Mouse (Mus musculus) myocyte (in vitro differentiated cells): ENCODE measurements around the gene Tada3. TPM values are rescaled to one million over a fixed set of nuclear protein-coding genes. Genes with fewer than 3 reads are reported as not detected.

ENCODE experiments used
- H3K27me3 ChIP-seq: one replicate; pipeline ENCODE4 v1.6.1; 2011; ENCODE audit not compliant: control insufficient read depth, insufficient read depth, insufficient read length
- H3K36me3 ChIP-seq: one replicate; pipeline ENCODE4 v1.6.1; 2011; ENCODE audit not compliant: control insufficient read depth, insufficient read depth
- H3K4me2 ChIP-seq: one replicate; pipeline ENCODE4 v1.6.1; 2011; ENCODE audit warnings: low read depth, control low read depth
- H3K4me3 ChIP-seq: one replicate; pipeline ENCODE4 v1.5.1; 2011; ENCODE audit warnings: mild to moderate bottlenecking, control low read depth, moderate library complexity
- H3K79me2 ChIP-seq: one replicate; pipeline ENCODE4 v1.6.1; 2011; ENCODE audit not compliant: control insufficient read depth, insufficient read depth
- H3ac ChIP-seq: one replicate; pipeline ENCODE4 v1.6.1; 2011; ENCODE audit not compliant: control insufficient read depth, insufficient read length
- CEBPB ChIP-seq: IDR thresholded peaks from 2 replicates; pipeline ENCODE4 v1.6.1; 2011; ENCODE audit warnings: mild to moderate bottlenecking, moderate library complexity; ENCODE audit not compliant: poor library complexity, insufficient read depth, severe bottlenecking
- E2F4 ChIP-seq: IDR thresholded peaks from one replicate; pipeline ENCODE4 v1.6.1; 2011; ENCODE audit warnings: mild to moderate bottlenecking, control low read depth, moderate library complexity; ENCODE audit not compliant: insufficient read depth
- MAX ChIP-seq: IDR thresholded peaks from one replicate; pipeline ENCODE4 v1.6.1; 2011; ENCODE audit warnings: low read depth, mild to moderate bottlenecking, control low read depth
- MYOD1 ChIP-seq, 3 experiments: IDR thresholded peaks; one replicate each; pipeline ENCODE4 v1.6.1; 2011; ENCODE audit warnings: control low read depth in 2 of 3, low read depth in 2 of 3, mild to moderate bottlenecking in 2 of 3, moderate library complexity in 1 of 3; ENCODE audit not compliant: insufficient read length in 2 of 3, control insufficient read depth in 1 of 3
- MYOG ChIP-seq, 3 experiments: IDR thresholded peaks; one replicate each; pipeline ENCODE4 v1.6.1; 2011; ENCODE audit warnings: control low read depth in 2 of 3, low read depth in 2 of 3, mild to moderate bottlenecking in 2 of 3; ENCODE audit not compliant: insufficient read length in 2 of 3, control insufficient read depth in 1 of 3, insufficient read depth in 1 of 3
- POLR2A ChIP-seq: IDR thresholded peaks from one replicate; pipeline ENCODE4 v1.6.1; 2011; ENCODE audit warnings: low read depth, mild to moderate bottlenecking, control low read depth, moderate library complexity; ENCODE audit not compliant: insufficient read length
- POLR2AphosphoS2 ChIP-seq: IDR thresholded peaks from one replicate; pipeline ENCODE4 v1.6.1; 2011; ENCODE audit warnings: low read depth, control low read depth; ENCODE audit not compliant: insufficient read length
- REST ChIP-seq: IDR thresholded peaks from one replicate; pipeline ENCODE4 v1.6.1; 2011; ENCODE audit warnings: mild to moderate bottlenecking, control low read depth, moderate library complexity; ENCODE audit not compliant: insufficient read depth, insufficient read length
- SRF ChIP-seq: IDR thresholded peaks from one replicate; pipeline ENCODE4 v1.6.1; 2011; ENCODE audit warnings: low read depth; ENCODE audit not compliant: control insufficient read depth, insufficient read length
- TCF12 ChIP-seq: IDR thresholded peaks from one replicate; pipeline ENCODE4 v1.6.1; 2011; ENCODE audit warnings: mild to moderate bottlenecking, control low read depth; ENCODE audit not compliant: poor library complexity, insufficient read depth, severe bottlenecking
- TCF3 ChIP-seq: IDR thresholded peaks from one replicate; pipeline ENCODE4 v1.6.1; 2011; ENCODE audit warnings: low read depth, control low read depth; ENCODE audit not compliant: insufficient read length
- USF1 ChIP-seq: IDR thresholded peaks from one replicate; pipeline ENCODE4 v1.6.1; 2011; ENCODE audit warnings: low read depth, mild to moderate bottlenecking, control low read depth, moderate library complexity
- polyA plus RNA-seq: library from polyadenylated mRNA; unstranded; fragments of >200 nt; fragmentation: generic; extraction: Trizol; gene quantifications from one replicate; pipeline ENCODE4 v1.2.1, GENCODE M21; 2012; ENCODE audit warnings: missing spikeins

Gene Tada3
- 32.1 TPM for polyA plus RNA-seq

GRCm38 (mm10) chr6:113377496-113378385 lies at the start of gene Tada3, which contains the start of gene Arpc4:
Gene Tada3 (minus strand): TSS chr6:113377883.
Gene Arpc4 (plus strand): TSS chr6:113378115.
- Histone ChIP-seq H3K4me3 (peak within 1 kb of the TSS; percentile 99), H3K27me3 (no peaks in the 10 kb centered on the region), H3K79me2 (peaks cover 36% of the 10 kb centered on the region), H3ac (peak within 1 kb of the TSS; percentile 70), H3K4me2 (peak within 1 kb of the TSS; percentile 87), H3K36me3 (peaks cover 19% of the 10 kb centered on the region)
- TF ChIP-seq E2F4, result no peak
- no peak for TF ChIP-seq TCF12
- no peak for TF ChIP-seq MAX
- TF ChIP-seq POLR2AphosphoS2, result peak; percentile 81
- peak; percentile 98 for TF ChIP-seq SRF
- TF ChIP-seq MYOG (IDR thresholded peaks at IDR 0.05; ENCODE audit: control insufficient read depth in 1 of 3, insufficient read depth in 1 of 3, insufficient read length in 2 of 3, low read depth in 2 of 3), result peak in 2 of 3 experiments; percentile 36 to 57
- TF ChIP-seq MYOD1 (IDR thresholded peaks at IDR 0.05; ENCODE audit: control insufficient read depth in 1 of 3, insufficient read length in 2 of 3, low read depth in 2 of 3), result peak in 1 of 3 experiments; percentile 31
- peak; percentile 66 for TF ChIP-seq POLR2A

- Histone ChIP-seq H3K27me3 (peaks cover 8% of the 10 kb centered on the region), H3K4me3 (no peak overlapping the region), H3ac (no peak overlapping the region), H3K4me2 (no peak overlapping the region), H3K79me2 (no peaks in the 10 kb centered on the region), H3K36me3 (no peaks in the 10 kb centered on the region)
- TF ChIP-seq MAX, result no peak
- no peak for TF ChIP-seq TCF12
- no peak for TF ChIP-seq POLR2A
- TF ChIP-seq USF1, result peak; percentile 22
Measured at GRCm38 (mm10) chr6:113427397-113427796, 49.7 kb upstream of the Tada3 start.

GRCm38 (mm10) chr6:113426696-113427095 lies 49.0 kb upstream of the Tada3 start:
- Histone ChIP-seq H3ac (no peak overlapping the region), H3K27me3 (peaks cover 8% of the 10 kb centered on the region), H3K4me3 (no peak overlapping the region), H3K79me2 (no peaks in the 10 kb centered on the region), H3K4me2 (no peak overlapping the region), H3K36me3 (no peaks in the 10 kb centered on the region)
- TF ChIP-seq MYOG (IDR thresholded peaks at IDR 0.05; ENCODE audit: control insufficient read depth in 1 of 3, insufficient read depth in 1 of 3, insufficient read length in 2 of 3, low read depth in 2 of 3), result no peak
- TF ChIP-seq MYOD1 (IDR thresholded peaks at IDR 0.05; ENCODE audit: control insufficient read depth in 1 of 3, insufficient read length in 2 of 3, low read depth in 2 of 3), result no peak
- no peak for TF ChIP-seq SRF
- TF ChIP-seq MAX, result no peak
- no peak for TF ChIP-seq TCF12

GRCm38 (mm10) chr6:113424187-113424586 lies 46.5 kb upstream of the Tada3 start:
- H3ac ChIP-seq, result no peak overlapping the region
- H3K27me3 ChIP-seq, result peaks cover 8% of the 10 kb centered on the region
- no peak for TF ChIP-seq MYOG (IDR thresholded peaks at IDR 0.05; ENCODE audit: control insufficient read depth in 1 of 3, insufficient read depth in 1 of 3, insufficient read length in 2 of 3, low read depth in 2 of 3)
- TF ChIP-seq POLR2AphosphoS2, result no peak
- TF ChIP-seq MAX, result no peak
- no peak for TF ChIP-seq CEBPB
- no peak for TF ChIP-seq POLR2A
- no peak for TF ChIP-seq E2F4
- H3K79me2 ChIP-seq, result no peaks in the 10 kb centered on the region
- H3K36me3 ChIP-seq, result no peaks in the 10 kb centered on the region
- H3K4me3 ChIP-seq, result no peak overlapping the region
- no peak overlapping the region for H3K4me2 ChIP-seq

- Histone ChIP-seq H3ac (no peak overlapping the region), H3K79me2 (no peaks in the 10 kb centered on the region), H3K4me2 (no peak overlapping the region), H3K4me3 (no peak overlapping the region), H3K27me3 (peaks cover 8% of the 10 kb centered on the region), H3K36me3 (no peaks in the 10 kb centered on the region)
- TF ChIP-seq REST (no peak), MAX (no peak), USF1 (peak; percentile 12), TCF3 (no peak), MYOG (IDR thresholded peaks at IDR 0.05; ENCODE audit: control insufficient read depth in 1 of 3, insufficient read depth in 1 of 3, insufficient read length in 2 of 3, low read depth in 2 of 3) (no peak), TCF12 (no peak), CEBPB (no peak)
Measured at GRCm38 (mm10) chr6:113423000-113423399, 45.3 kb upstream of the Tada3 start.
